Mouse (Mus musculus): ENCODE results near the gene Cldn5.

Gene Cldn5

DNA sequence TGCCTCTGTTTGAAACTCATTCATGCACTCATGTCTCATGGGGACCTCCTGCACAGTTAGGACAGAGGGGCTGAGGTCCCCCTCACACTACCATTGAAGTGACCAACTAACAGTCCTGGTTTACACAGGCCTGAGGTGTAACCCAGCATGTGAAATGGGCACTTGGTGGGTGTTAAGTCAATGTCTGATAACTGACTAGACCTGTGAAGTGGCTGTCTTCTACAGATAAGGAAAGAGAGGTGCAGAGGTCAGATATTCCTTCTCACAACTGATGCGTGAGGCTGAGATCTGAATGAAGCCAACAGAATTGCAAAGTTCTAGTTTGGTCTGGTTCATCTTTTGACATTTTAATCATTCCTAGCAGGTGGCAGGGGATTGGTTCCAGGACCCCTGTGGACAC lies 8.8 kb downstream of the Cldn5 start:
- DNase-seq (ENCODE audit: low spot score in 2 of 2), result no peak

DNA sequence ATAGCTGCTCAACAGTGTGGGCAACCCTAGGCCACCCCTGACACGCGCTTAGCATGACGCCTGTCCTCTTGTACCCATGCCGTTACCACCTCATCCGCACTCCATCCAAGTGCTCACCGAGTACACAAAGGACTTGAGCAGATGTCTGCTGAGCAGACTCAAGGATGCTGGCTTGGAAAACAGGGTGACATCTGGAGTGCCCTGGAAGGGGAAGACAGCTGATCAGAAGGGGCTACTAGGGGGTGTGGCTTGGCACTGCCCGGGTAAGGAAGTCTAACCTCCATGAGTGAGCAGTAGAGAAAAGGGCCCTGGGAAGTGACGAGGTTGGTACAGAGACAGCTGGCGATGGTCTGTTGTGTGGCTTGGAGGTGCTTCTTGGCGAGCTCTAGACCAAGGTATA lies 10.0 kb downstream of the Cldn5 start:
- DNase-seq (ENCODE audit: low spot score in 2 of 2), result no peak

DNA sequence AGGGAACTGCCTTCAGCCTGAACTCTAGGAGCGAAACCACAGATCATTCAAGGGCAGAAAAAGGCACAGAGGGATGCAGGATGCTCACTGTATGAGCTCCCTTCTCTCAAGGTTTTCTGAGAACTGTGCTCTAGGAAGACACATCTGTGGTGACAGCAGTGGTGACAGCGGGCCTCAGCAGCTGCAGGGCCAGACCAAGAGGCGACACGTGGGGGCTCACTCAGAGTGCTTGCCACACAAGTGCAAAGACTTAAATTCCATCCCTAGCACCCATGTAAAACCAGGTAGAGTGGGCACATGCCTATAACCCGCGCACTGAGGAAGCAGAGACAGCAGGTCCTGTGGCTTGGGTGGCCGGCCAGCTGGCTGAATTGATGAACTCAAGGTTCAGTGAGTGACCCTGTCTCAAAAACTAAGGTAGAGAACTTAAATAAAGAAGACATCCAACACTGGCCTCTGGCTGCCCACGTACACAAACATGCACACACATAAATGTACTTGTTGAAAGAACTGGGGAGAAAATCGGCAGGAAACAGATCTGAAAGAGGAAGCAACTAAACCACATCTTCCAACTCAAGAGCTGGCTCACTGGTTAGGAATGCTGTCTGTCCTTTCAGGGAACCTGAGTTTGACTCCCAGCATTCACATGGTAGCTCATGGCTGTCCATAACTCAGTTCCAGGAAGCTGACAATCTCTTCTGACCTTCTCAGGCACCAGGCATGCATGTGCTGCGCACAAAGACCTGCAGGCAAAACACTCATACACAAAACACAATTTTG lies 12.2 kb downstream of the Cldn5 start:
- no peak for DNase-seq (ENCODE audit: low spot score in 2 of 2)

DNA sequence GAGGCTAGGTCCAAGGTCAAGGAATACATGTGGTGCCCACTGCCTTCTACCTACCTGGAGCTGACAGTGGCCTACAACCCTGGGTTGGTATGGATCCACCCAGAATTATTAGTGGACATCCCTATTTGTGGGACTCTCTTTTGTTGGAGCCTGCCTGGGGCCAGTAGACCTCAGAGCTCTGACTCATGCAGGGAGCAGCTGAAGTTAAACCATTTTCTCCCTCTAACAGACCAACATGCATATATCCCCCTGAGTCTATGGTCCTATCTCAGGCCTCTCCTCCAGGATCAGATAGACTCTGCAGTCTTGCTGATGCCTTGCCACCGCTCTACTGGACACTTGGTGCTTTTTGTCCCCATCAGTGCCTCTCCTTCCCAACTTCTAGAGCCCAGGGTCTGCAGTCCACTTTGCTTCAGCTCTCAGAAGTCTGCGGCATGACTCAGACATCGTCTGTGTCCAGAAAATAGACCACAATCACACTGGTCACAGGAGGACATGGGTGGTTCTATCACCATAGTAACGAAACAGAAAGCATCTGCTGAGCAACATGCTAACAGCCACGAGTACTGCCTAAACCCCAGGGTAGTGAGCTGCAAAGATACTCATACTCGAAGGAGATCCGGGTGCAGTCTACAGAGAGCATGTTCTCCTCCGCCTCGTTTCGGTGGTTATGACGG lies 18.7 kb downstream of the Cldn5 start:
- peak in 1 of 2 experiments; percentile 18 for DNase-seq (ENCODE audit: low spot score in 2 of 2)

DNA sequence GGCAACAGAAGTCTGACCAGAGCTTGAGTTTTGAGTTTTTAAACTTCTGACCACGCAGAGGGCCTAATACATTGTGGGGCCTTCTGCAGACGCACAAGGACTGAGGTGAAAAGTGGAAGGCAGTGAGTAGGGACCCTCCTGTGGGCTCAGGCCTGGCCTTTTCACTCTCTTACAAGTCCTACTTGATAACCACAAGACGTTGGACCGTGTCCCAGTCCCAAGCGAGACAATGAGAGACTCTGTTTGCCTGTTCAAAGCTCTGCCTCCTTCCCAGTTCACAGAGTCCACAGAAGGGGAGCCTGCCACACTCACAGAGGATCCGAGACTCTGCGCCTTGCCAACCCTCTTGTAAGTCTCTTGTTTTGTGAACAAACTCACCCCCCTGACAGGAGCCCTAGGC lies 20.0 kb downstream of the Cldn5 start:
- DNase-seq (ENCODE audit: low spot score in 2 of 2), result no peak

DNA sequence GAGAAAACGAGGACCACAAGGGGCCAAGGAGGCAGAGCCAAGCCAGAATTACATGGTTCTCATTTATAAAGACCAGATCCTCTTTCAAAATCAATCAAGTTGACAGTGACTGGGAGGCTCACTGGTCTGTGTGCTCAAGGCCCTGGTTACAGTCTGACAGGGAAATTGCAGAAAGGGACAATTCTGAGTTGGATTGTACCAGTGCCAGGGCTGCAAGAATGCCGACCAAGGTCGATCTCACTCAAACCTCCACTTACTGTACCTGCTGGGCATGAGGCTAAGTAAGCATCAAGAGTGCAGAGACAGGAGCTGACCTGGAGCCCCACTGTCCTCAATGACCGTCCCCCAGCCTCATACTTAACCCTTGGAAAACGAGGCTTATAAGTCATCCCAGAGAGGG lies 21.5 kb downstream of the Cldn5 start:
- DNase-seq (ENCODE audit: low spot score in 2 of 2), result no peak

DNA sequence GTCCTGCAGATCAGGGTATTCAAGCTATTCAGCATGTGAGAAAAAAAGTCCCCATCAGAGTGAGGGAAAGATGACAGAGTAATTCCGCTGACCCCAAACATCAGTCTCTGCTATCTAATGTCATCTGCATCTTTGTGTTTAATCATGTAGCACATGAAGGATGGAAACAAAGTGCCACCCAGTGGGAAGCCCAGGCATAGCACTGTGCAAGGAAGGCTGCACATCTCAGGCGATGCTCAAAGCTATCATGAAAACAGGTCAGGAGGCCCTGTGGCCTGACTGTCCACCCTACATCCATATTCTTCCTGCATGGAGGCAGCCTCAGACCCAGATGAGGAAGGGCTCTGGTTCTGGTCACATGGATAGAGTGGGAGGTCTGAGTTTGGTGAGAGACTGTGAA lies 22.2 kb downstream of the Cldn5 start:
- DNase-seq (ENCODE audit: low spot score in 2 of 2), result peak; percentile 58 to 78

DNA sequence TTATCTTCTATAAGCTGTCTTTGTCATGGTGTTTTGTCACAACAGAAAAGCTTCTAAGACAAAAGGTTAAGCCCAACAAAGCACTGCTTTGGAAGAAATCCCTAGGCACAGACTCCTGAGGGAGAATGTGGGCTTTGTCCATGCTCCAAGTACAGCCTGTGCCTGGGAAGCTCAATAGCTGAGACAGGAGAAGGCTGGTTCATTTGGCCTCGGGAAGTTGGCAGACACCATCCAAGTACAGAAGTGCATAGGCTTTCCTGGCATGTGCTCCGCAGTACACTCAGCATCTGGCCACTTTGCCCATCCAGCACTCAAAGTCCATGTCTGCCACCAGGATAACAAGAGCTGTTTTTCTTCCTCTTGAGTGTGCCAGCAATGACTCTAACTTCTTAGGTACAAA lies 29.1 kb downstream of the Cldn5 start:
- no peak for DNase-seq (ENCODE audit: low spot score in 2 of 2)

DNA sequence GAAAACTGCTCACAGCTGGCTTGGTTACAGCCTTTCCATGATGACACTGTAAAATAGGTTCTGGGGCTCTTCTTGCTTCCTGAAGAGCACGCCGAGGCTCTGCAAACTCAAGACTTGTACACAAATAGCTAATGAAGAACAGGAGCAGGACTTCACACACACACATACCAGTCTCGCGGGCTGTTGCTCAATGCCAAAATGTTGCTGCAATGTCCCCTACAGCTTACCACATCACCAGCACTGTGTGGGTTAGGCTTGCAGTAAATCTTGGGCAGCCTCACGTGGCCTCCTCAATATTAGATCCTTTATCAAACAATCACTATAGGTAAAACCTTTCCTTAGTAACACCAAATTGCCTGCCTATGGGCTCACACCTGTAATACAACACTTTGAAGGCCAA lies 32.4 kb downstream of the Cldn5 start:
- DNase-seq (ENCODE audit: low spot score in 2 of 2), result no peak

DNA sequence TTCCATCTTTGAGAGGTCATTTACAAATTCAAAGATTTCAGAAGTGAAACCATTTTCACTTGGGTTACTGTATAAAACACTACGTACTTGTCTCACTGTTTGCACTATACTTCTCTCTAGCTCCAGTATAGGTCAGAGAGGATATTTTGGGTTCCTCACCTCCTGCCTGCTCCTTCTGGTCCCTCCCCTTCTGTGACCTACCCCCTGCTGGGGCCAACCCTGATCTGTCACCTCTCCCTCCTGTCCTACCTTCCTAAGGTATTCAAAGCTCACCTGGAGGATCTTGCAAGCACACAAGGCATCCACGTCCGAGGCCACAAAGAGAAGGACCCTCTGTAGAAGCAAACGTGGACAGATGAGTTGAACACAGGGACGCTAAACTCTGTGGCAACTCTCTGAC lies 34.4 kb downstream of the Cldn5 start:
- DNase-seq (ENCODE audit: low spot score in 2 of 2), result no peak

DNA sequence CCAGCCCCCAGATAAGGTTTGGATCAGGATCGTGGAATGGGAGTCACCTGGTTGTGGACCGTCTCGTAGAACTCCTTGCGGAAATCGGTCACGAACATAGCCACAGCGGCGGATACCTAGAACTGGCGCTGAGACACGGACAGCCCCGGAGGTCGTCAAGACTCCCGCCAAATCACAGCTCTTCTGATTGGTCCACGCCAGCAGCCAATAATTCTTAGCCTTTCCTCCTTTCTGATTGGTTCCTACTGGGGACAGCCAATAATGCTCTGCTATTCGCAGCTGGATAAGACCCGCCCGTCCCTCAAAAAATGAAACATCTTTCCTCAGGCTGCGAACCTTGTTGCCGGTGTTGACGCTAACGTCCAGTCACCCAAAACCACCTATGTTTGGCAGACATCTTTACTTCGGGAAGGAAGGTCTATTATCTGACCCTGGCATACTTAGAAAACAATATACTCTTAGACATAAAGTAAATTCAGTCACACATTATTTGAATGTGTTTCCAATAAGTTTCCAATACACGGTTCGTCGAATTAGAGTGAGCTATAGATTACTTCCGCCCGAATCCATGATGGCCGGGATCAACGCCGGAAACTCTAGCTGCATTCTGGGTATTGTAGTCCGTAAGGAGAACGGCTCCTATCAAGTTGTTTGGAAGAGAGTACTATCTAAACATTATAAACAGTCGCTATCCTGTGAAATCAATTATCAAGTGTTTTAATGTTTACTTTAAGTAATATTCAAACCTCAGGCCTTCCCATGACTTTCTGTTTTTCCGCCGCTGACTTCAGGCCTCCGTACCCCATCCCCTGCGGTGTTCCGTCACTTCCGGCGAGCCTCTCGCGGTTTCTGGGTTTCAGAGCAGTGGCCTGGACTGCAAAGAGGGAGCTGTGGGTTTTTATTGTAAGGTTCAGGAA lies 35.1 kb downstream of the Cldn5 start, which contains the start of the genes Ufd1 and Cdc45:
TSS of gene Ufd1 (plus strand) at position 312 of the 917 bp plus-strand sequence.
TSS of gene Cdc45 (minus strand) at position 520 of the 917 bp plus-strand sequence.
- DNase-seq (ENCODE audit: low spot score in 2 of 2), result peak; percentile 79 to 89

DNA sequence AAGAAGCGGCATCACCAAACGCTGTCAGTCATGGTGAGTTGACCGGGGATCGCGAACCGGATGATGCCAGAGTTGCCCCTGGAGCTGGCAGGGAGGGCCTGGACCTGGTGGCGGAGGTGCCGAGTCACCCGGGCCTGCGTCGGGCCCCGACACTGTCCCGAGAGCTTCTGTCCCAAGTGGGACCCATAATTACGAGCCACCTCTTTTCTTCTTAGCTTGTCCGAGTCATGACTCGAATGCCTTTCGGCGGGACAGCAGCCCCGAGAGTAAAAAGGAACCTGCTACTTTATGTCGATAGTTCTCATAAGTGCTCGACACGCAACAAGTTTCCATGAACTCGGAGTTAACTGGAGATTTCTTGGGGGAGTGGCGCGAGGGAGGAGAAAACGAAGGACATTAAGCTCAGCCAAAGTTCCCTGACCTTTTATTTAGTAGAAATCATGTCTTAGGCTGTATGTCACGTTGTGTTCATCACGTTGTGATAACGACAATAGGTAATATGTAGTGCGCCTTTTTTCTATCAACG lies 35.8 kb downstream of the Cldn5 start:
- DNase-seq (ENCODE audit: low spot score in 2 of 2), result no peak

DNA sequence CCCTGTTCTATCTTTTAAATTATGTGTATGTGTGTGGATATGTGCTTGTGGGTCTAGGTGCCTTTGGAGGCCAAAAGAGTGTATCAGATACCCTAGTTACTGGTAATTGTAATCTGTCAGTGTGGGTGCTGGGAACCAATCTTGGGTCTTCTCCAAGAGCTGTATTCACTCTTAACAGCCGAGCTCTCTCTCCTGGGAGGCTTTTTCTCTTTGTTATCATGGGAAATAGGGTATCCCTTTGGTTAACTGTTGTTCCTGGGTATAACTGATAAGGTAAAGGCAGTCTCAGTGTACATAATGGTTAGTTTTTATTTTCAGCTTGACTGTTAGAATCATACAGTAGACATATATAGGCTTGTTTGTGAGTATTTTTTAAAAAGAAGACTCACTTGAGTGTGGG lies 45.7 kb downstream of the Cldn5 start:
- no peak for DNase-seq (ENCODE audit: low spot score in 2 of 2)

DNA sequence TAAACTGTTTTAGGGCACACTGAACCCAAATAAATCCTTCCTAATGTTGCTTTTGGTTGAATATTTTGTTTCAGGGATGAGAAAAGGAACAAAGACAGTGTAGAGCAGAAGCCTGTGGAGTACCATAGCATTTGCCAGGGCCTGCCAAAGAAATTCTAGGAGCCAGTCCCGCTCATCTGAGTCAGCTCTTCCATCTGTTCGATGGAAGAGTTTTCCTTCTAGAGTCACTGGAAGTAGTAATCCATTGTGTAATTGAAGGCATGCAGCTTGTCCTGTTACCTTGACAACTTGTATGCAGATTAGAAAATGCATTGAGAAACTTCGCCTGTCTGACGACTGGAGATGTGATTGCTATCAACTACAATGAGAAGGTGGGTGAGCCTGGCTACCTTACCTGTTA lies 46.3 kb downstream of the Cldn5 start:
- no peak for DNase-seq (ENCODE audit: low spot score in 2 of 2)
